In the genomic region with DNA sequence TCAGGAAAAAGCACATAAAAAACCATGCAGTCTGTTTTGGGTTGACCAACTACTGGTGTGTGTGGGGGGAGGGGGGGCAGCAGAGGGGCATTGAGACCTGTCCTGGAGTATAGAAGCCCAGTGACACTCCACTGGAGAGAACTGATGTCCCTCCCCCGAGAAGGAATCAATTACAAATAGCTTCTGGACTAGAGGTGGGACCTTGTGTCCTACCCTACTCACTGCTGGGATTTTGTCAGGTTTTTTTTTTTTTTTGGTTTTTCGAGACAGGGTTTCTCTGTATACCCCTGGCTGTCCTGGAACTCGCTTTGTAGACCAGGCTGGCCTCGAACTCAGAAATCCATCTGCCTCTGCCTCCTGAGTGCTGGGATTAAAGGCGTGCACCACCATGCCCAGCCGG, we compare ENCODE assay signal across 2 mouse cellular contexts.
A peak's percentile ranks its signal among the peaks of the same experiment; 100 is the strongest.
TF ChIP-seq lines count a peak whose summit lies in the region.

No protein-coding gene starts in this region.

TF ChIP-seq in ES-E14, 5 proteins besides CTCF, POLR2A, EP300 and RAD21:
- peak; percentile 56; the same call in 1 of the 2 replicates for TF ChIP-seq ZNF384 (IDR thresholded peaks at IDR 0.05; ENCODE audit: low read depth, low read length)

TF ChIP-seq in MEL, 35 proteins besides CTCF, POLR2A, EP300 and RAD21:
- peak; percentile 64 for TF ChIP-seq ZNF384 (IDR thresholded peaks at IDR 0.05; ENCODE audit: low read depth, low read length)
